Comparison of ENCODE assay signal across 17 mouse cellular contexts in the genomic region with DNA sequence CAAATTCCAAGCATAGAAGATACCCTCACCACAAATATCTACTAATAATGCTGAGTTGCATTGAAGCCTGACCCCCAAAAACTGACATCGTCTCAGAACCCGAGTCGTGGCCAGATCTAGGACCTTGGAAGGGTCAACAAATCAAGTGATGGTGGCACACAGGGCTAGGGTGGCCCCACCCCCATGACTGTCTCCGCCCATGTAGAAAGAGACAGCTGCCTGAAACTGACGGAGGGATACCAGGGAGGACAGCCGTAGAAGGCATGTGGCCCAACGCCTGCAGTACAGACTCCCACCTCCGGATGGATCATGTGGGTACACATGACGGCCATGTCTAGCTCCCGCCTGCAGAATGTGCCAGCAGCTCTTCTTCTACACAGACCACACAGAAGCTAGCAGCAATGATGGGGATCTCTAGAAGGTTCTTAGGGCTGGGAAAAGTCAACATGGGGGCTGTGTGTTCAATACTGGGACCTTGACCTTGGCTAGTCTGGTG. TPM values are rescaled to one million over a fixed set of nuclear protein-coding genes. Genes with fewer than 3 reads are reported as not detected.
"Had no signal": no experiment of that assay in that cellular context is flagged by ENCODE, and none has a peak within 500 bp of the region (broad histone marks: within the 10 kb centered on the region; RNA-seq: fewer than 3 reads in every experiment).

No protein-coding gene starts in this region.

- H3K4me1 ChIP-seq: lung, embryonic 15.5 days; stomach, embryonic 15.5 days had no signal

- DNase-seq: kidney, postnatal 10 days; kidney, postnatal 4 days; lung, postnatal 14 days; retina, postnatal 1 day; right cerebral cortex, postnatal 4 days; spleen, adult 18-20 months; thymus, postnatal 36 days had no signal

- H3K9me3 ChIP-seq: lung, embryonic 15.5 days; stomach, embryonic 15.5 days had no signal

- H3K4me3 ChIP-seq: layer of hippocampus, adult 2 months; limb, embryonic 12.5 days; lung, embryonic 15.5 days; megakaryocyte, embryonic 14.5 days; midbrain, embryonic 15.5 days; neural tube, embryonic 12.5 days; stomach, embryonic 15.5 days had no signal

- H3K9ac ChIP-seq: limb, embryonic 12.5 days; lung, embryonic 15.5 days; midbrain, embryonic 15.5 days; neural tube, embryonic 12.5 days; stomach, embryonic 15.5 days had no signal

- H3K27ac ChIP-seq: layer of hippocampus, adult 2 months; limb, embryonic 12.5 days; lung, embryonic 15.5 days; macrophage; midbrain, embryonic 15.5 days; neural tube, embryonic 12.5 days; stomach, embryonic 15.5 days had no signal

- H3K36me3 ChIP-seq: limb, embryonic 12.5 days; lung, embryonic 15.5 days; midbrain, embryonic 15.5 days; neural tube, embryonic 12.5 days; stomach, embryonic 15.5 days had no signal

- ATAC-seq: midbrain, embryonic 15.5 days had no signal

- H3K27me3 ChIP-seq: lung, embryonic 15.5 days; midbrain, embryonic 15.5 days; neural tube, embryonic 12.5 days; stomach, embryonic 15.5 days had no signal

- H3K4me2 ChIP-seq: limb, embryonic 12.5 days; lung, embryonic 15.5 days; midbrain, embryonic 11.5 days; midbrain, embryonic 15.5 days; neural tube, embryonic 12.5 days; stomach, embryonic 15.5 days had no signal

RNA-seq across cellular contexts. Expression of a gene that starts 41.9 kb away (rescaled TPM):
- total RNA-seq: monocyte, adult 5-6 weeks had no signal
- polyA plus RNA-seq: macrophage had no signal
